Mouse (Mus musculus): ENCODE data around the gene Acot11.
"Not testable (repeated sequence)": the region's sequence is repeated elsewhere in the genome, so short reads cannot be mapped to it uniquely, and the experiment has no call there.

Acot11 gene

DNA sequence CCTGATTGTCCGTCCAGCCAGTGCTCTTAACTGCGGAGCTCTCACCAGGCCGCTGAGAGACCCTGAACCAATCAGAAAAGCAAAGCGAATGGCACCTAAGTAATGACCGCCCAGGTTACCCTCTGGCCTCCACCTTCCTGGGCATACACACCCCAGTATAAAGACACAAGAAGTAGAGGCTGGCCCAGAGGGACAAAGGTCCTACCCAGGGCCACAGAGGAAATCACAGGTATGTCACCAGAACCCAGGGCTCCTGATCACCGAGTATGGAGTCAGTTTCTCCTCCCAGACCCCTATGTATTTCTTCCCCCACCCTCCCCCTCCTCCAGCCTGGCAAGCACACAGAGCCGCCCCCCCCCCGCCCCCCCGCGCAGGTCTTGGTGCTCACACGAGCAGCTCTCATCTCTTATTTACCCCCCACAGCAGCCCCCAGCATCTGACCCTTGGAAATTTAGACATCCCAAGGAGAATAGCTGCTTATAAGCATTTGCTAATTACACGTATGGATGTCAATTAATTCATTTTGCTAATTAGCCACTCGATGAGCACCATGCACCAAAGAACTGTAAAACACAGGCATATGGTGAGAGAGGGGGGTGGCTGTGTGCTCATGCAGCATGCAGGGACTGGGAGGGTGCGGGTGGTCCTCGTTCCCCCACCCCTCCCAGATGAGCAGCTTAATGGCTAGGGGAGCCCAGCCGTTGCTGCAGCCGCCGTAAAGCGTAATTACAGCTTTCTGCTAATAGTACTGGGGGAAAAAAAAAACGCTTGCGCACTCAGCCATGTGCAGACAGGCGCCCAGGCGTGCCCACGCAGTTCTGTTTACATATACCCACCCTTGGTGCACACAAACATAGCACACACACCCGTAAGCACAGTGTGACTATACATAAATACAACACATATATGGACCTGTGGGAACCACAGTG lies 10.9 kb upstream of the Acot11 start:
- in situ Hi-C loops (cut with MboI; ENCODE audit: low sequenced_read_pairs): no loop called here

DNA sequence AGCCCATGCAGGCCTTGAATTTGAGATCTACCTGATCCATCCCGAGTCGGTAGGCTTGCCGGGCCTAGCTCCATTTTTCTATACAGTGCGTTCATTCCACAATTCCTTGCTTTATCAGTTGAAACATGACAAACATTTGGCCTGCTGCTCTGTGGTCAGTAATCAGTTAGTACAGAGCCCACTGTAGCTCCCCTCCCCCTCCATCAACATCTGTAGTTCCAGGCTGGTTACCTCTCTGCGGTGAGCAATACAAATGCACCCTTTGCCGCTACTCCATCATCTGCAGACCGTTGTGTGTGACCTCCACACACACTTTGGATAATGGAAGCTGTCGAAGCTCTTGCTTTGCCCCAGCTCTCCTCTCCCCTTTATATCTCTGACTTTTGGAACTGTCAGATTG lies 6.4 kb upstream of the Acot11 start:
- in situ Hi-C loops (cut with MboI; ENCODE audit: low sequenced_read_pairs): no loop called here

DNA sequence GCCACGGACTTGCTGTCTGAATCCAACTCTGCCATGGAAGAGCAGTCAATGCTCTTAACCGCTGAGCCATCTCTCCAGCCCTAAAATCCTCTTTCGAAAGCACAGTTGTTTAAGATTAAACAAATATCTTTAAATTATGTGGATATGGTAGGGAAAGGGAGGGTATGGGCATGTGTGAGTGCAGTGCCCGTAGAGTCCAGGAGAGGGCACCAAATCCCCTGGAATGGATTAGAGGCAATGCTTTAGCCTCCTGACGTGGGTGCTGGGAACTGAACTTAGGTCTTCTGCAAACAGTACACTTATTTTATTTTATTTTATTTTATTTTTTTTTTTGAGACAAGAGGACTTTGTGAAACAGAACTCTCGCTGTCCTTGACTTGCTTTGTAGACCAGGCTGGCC lies 5.2 kb upstream of the Acot11 start:
- in situ Hi-C loops (cut with MboI; ENCODE audit: low sequenced_read_pairs): no loop called here

DNA sequence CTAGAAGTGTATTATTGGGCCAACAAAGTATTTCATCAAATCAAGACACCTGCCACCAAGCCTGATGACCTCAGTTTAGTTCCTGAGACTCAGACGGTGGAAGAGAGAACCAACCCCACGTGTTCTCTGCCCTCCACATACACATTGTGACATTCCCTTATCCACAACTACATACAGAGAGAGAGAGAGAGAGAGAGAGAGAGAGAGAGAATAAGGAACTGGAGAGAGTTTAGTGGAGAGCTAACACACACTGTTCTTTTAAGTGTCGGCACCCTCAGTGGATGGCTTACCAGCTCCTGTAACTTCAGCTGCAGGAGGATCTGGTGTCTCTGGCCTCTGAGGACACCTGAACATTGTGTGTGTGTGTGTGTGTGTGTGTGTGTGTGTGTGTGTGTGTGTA lies 2.5 kb upstream of the Acot11 start:
- in situ Hi-C loops (cut with MboI; ENCODE audit: low sequenced_read_pairs): no loop called here

DNA sequence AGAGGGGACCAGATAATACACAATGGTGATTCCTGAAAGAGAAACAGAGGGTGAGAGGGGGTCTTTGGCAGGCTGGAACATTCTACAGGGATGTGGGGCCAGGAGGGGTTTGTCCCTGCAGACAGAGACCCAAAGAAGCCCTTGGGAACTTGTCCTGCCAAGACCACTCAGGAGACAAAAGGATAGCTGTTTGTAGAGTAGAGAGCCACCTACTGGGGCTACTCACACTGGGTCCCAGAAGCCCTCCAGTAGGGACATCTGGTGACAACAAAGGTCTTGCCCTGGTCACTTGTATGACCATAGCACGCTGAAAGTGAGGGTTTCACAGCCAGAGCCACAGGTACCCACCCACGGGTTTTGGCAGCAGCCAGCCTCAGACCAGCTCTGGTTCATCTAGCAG lies 1.1 kb upstream of the Acot11 start:
- in situ Hi-C loops (cut with MboI; ENCODE audit: low sequenced_read_pairs): no loop called here

DNA sequence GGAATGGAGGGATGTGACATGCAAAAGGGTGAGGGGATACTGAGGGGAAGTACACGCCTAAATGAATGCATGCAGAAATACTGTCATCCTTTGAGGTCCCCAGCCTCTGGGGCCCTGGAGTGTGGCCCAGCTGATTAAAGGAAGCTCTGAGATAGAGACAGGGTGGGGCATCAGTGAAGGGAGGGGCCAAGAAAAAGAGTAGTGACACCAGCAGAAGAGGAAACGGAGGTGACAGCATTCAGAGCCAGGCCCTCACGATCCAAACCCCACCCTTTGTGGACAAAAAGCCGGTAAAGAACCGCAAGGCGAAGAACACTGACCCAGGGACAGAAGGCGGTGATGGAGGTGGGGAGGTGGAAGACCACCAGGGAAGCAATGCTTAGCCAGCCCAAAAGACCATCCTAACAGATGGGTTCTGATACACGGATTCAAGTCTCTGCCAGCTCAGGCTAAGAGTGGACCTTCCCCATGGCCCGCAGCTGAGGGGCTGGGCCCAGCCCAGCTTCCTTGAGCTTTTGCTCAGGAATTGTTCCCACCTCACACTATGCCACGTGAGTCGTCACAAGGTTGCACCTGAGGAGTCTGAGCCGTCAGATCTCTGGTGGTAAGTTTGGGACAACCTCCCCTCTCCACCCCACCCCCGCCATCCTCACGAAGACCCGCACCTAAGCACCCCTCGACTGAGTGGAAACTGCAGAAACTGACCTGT lies 443 bp downstream of the Acot11 start:
- in situ Hi-C loops (cut with MboI; ENCODE audit: low sequenced_read_pairs): no loop called here

DNA sequence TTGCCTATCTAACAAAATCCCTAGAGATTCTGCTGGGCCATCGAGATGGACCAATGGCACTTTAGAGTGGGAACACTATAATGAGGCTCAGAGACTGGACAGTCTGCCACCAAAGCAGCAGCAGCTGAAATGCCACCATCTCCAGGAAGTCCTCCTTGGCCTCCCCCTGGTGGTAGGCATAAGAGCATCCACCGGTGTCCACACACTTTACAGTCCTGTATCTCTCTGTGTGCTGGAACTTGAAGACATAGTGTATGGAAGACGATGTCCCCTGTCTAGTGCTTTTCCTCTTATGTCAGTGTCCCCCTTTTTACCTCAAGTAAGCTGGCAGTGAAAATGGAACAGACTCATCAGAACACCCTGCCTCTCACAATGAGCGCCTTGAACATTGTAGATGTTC lies 1.0 kb downstream of the Acot11 start:
- in situ Hi-C loops (cut with MboI; ENCODE audit: low sequenced_read_pairs): no loop called here

DNA sequence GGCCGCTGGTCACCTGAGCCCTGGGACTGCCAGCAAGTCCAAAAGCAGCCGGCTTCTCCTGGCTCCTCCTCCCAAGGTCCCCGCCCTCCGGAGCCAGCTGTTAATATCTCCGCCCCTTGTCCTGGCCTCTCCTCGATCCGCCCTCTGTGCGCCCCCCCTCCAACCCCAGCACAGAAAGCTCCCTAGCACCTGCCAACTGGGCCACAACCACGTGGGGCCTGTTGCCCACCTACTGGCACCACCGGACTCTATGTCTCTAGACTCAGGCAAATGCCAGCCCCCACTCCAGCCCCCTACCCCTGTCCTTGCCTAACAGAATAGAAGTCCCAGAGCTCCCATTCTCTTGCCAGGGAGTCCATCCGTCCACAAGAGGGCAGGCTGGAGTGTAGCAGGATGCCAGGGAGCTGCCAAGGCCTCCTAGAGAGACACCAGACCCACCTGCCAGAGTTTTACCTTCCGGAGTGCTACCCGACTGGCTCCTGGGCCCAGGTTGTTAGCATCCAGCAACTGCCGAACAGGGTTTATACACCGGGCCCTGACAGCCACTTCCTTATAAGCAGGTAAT lies 4.9 kb downstream of the Acot11 start:
- in situ Hi-C loops (cut with MboI; ENCODE audit: low sequenced_read_pairs): no loop called here

DNA sequence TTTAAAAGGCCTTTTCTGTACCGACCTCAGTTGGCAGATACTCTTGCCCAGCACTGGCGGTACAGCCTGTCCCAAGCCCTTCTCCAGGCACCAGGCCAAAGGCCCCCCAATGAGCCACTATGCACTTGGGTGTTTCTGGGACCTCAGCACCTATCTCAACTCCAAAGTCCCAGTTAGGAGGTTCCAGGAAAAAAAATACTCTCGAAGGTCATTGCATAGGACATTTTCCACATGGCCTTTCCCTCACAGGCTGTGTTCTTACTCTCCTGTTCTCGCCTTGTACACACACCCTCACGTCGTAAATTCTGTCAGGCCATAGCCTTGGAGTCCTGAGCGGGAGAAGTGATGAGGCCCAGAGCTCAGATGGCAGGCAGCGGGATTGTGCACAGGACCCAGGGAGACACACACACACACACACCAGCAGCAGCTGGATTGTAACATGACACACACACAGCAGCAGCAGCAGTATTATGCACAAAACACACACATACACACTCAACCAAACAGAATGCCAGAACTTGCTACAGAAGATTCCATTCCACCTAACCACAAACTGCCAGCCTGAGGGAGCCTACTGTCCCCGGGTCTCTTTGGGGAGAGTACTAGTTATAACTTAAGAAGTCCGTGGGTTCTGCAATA lies 5.8 kb downstream of the Acot11 start:
- in situ Hi-C loops (cut with MboI; ENCODE audit: low sequenced_read_pairs): no loop called here

DNA sequence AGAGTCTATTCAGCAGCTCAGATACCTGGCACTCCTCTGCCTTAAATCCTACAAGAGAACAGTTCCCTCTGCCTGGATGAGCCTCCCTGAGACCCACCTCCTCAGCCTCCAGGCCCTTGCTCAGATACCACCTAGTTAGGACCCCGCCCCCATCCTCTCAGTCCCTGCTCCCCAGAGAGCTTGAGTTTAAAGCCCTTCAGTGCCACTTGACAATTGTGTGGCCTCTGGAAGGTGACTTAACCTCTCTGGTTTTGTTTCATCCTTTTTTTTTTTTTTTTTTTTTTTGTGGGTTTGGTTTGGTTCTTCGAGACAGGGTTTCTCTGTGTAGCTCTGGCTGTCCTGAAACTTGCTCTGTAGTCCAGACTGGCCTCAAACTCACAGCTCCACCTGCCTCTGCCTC lies 9.5 kb downstream of the Acot11 start:
- in situ Hi-C loops (cut with MboI; ENCODE audit: low sequenced_read_pairs): no loop called here

DNA sequence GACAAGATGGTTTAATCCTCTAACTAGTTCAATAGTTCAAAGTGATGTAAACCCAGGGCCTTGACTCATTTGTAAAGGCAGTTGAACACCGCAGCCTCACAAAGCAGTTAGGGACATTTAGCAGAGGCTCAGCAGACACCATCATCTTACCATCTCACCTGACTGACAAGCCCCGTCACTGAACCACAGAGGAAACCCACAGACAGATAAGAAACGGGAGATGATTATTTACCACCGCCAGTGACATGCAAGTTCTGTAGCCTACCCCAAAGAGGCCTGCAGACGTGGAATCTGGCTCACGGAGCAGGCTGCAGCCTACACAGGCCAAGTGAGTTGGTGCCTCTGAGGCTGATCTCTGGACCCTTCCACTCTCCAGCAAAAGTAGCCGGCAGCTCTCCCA lies 10.6 kb downstream of the Acot11 start:
- in situ Hi-C loops (cut with MboI; ENCODE audit: low sequenced_read_pairs): no loop called here

DNA sequence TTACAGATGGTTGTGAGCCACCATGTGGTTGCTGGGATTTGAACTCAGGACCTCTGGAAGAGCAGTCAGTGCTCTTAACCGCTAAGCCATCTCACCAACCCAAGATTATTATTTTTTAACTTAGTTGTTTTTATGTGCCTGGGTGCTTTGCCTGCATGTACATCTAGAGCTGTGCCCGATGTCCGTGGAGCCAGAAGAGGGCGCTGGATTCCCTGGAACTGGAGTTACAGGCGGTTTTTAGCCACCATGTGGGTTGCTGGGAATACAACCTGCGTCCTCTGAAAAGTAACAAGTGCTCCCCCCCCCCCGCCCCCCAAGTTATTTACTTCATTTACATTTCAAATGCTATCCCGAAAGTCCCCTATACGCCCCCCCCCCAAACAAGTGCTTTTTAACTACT lies 11.0 kb downstream of the Acot11 start:
- in situ Hi-C loops (cut with MboI; ENCODE audit: low sequenced_read_pairs): not testable (repeated sequence)

DNA sequence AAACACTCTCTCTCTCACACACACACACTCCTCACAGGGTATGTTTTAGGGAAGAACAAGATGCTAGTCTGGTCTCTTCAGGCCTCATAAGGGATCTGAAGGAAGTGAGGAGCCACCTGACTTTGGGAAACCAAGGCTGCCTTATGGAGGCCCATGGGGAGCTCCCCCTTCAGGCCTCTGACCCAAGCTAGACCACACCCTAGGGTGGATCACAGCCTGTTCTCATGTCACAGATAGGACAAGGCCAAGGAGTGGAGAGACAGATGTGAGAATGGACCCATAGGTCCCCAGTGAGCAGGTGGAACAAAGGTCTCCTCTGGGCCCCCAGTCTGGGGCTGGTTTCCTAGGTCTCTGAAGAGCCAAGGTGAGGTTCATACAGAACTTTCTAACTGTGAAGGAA lies 12.5 kb downstream of the Acot11 start:
- in situ Hi-C loops (cut with MboI; ENCODE audit: low sequenced_read_pairs): no loop called here

DNA sequence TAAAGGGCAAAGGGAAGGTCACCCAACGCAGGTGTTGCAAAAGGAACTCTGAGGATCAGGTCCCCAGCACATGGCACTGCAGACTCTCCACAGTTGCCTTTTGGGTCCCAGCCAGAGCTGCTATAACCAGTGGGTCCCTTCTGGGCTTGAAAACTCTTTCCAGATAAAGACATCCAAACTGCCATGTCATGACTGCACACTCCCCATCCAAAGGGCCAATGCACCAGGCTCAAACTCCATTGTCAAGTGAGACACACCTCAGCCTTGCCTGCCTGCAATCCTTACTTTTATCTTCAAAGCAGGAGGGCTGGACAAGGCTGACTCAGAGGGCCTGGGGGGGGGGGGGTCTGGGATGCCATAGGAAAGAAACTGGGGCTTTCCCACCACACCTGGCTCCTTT lies 13.9 kb downstream of the Acot11 start:
- in situ Hi-C loops (cut with MboI; ENCODE audit: low sequenced_read_pairs): no loop called here

DNA sequence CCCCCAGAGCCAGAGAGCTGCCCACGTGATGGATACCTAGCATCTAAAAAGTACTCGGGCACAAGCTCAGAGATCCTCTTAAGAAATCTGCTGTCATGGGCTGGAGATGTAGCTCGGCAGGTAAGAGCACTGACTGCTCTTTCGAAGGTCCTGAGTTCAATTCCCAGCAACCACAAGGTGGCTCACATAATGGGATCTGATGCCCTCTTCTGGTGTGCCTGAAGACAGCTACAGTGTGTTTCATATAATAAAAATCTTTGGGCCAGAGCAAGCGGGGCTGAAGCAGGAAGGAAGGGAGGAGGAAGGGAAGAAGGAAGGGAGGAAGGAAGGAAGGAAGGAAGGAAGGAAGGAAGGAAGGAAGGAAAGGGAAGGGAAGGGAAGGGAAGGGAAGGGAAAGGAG lies 14.6 kb downstream of the Acot11 start:
- in situ Hi-C loops (cut with MboI; ENCODE audit: low sequenced_read_pairs): not testable (repeated sequence)

DNA sequence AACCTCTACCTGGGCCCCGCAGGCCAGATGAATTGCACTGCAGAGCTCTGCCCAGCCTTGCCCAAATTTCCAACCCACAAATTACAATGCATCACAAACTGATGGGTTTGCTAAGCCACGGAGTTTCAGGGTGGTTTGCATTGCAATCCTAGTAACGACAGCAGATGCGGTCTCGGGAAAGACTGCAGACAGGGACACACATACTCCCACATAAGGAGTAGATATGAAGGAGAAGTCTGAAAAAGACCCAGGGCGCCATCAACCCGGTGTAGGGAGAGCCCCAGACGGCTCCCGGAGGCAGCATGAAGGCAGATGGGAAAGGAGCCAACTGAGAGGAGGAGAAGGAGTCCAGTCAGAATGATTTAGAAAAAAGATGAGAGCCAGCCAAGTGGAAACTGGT lies 15.1 kb downstream of the Acot11 start:
- in situ Hi-C loops (cut with MboI; ENCODE audit: low sequenced_read_pairs): no loop called here

DNA sequence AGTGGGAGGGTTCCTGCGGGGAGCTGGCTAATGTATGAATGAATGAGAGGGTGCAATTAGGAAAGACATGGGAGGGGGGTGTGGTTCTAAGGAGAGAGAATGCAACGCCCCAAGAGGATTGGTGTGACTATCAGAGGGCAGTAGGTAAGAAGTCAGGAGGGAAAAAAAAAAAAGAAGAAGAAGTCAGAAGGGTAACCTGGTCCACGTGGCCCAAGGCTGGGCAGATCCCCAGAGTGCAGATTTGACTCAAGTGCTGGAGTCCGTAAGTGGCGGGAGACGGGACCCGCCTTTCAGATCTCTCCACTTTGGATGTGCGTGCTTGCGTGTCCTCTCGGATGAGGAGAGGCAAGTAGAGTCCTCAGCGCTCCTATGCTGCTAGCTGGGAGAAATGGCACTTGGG lies 16.2 kb downstream of the Acot11 start:
- in situ Hi-C loops (cut with MboI; ENCODE audit: low sequenced_read_pairs): no loop called here

DNA sequence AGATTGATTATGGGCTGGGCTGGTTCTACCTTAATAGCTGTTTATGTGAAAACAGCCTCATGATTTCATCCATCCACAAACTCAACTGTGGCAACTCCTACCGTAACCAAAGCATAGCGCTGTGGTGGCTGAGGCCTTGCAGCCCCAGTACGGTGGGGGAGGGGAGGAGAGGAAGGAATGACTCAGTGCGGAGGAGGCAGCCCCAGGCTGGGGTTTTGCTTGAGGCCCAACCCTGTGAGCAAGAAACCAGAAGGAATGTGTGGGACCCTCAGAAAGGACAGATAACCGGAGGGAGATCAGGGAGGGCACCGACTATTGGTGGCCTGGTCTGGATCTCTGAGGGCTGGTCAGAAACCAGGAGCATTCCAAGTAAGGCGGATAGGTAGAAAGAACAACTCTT lies 17.0 kb downstream of the Acot11 start:
- in situ Hi-C loops (cut with MboI; ENCODE audit: low sequenced_read_pairs): no loop called here

DNA sequence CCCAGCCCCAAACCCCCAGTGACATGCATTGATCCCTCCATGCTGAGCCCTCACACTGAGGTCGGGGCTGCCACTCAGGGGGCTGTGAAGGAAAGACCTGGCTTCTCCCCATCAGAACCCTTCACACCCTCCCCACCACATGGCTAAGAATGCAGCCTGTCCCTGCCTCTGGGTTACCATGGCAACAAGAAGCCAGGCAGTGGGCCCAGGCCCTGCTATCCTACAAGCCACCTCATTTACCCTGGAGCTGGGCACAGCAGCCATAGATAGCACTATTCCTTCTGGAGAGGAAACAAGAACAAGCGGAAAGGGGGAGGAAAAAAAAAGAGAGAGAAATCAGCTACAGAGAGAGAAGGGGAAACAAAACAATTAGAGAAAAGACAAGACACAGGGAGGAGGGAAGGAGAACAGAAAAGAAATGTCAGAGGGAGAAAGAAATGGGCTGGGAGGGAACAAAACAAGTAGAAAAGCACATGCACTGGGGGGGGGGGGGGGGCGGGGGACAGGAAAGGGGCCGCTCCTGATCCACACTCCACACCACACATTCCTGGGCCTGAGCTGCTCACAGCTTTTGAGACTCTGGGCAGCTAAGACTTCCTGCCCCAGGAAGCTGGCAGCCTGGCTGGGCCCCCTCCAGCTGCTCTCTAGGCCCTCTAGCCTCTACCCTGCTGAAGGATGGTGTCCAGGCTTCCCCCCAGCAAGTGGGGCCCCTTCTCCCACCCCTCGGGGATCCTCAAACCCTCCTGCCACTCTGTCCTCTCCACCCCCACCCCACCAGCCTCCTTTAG lies 18.9 kb downstream of the Acot11 start:
- in situ Hi-C loops (cut with MboI; ENCODE audit: low sequenced_read_pairs): no loop called here

DNA sequence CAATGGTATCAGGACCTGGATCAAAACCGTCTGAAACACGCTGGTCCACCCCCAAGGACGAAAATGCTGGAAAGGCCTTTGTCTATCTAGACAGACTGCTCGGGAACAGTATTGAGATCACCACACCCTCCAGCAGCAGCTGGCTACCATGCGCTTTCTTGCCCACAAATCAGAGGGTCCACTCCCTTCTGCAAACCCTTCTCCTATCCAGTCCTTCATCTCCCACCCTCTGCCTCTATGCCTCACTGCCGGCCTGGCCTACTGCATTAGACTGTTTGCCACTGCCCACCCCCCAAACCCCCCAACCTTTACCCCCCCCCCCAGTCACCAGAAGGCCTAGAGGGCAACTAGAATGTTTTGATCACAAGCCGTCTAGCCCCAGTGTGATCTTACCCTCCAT lies 19.5 kb downstream of the Acot11 start:
- in situ Hi-C loops (cut with MboI; ENCODE audit: low sequenced_read_pairs): no loop called here

DNA sequence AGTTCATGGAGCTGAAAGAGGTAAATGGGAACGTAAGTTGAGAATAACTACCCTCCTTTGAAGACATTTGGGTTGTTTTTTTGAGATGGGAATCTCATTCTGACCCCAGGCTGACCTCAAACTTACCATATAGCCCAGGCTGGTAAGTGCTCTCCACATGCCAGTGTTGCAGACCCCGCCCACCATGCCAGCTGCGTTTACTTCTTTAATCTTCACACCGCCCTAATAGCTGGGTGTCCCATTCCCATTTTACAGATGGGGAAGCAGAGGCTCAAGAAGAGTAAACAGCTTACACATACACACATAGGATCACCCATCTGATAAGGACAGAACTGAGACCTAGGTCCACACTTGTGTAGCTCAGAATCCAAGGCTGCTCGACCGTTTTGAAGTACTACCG lies 20.0 kb downstream of the Acot11 start:
- in situ Hi-C loops (cut with MboI; ENCODE audit: low sequenced_read_pairs): no loop called here

Data from CH12F3 (cell line).